Mouse (Mus musculus): ENCODE results near the gene Bcl7c.
A peak's percentile ranks its signal among the peaks of the same experiment; 100 is the strongest.
"Not testable (repeated sequence)": the region's sequence is repeated elsewhere in the genome, so short reads cannot be mapped to it uniquely, and the experiment has no call there.

The Bcl7c gene

GRCm38 (mm10) chr7:127716992-127717391, 8.3 kb upstream of the Bcl7c start:
- DNase-seq (ENCODE audit: low read depth, low spot score): no peak

GRCm38 (mm10) chr7:127714816-127715215, 6.1 kb upstream of the Bcl7c start:
- no peak for DNase-seq (ENCODE audit: low read depth, low spot score)

- peak; percentile 62 for DNase-seq (ENCODE audit: low read depth, low spot score)
Observed at GRCm38 (mm10) chr7:127712461-127713385, 4.0 kb upstream of the Bcl7c start, which contains the start of gene Ctf1. Gene Ctf1 (plus strand): TSS chr7:127712736.

GRCm38 (mm10) chr7:127711456-127711855, 2.7 kb upstream of the Bcl7c start:
- no peak for DNase-seq (ENCODE audit: low read depth, low spot score)

GRCm38 (mm10) chr7:127711031-127711430, 2.3 kb upstream of the Bcl7c start:
- no peak for DNase-seq (ENCODE audit: low read depth, low spot score)

- no peak for DNase-seq (ENCODE audit: low read depth, low spot score)
Observed at GRCm38 (mm10) chr7:127709261-127709979, 687 bp upstream of the Bcl7c start.

- DNase-seq (ENCODE audit: low read depth, low spot score): no peak
Observed at GRCm38 (mm10) chr7:127707957-127708206, 851 bp downstream of the Bcl7c start.

GRCm38 (mm10) chr7:127707045-127707956, 1.4 kb downstream of the Bcl7c start:
- DNase-seq (ENCODE audit: low read depth, low spot score): no peak

- no peak for DNase-seq (ENCODE audit: low read depth, low spot score)
Observed at GRCm38 (mm10) chr7:127705706-127706105, 3.0 kb downstream of the Bcl7c start.

GRCm38 (mm10) chr7:127704598-127704997, 4.1 kb downstream of the Bcl7c start:
- no peak for DNase-seq (ENCODE audit: low read depth, low spot score)

GRCm38 (mm10) chr7:127703561-127704178, 5.1 kb downstream of the Bcl7c start:
- no peak for DNase-seq (ENCODE audit: low read depth, low spot score)

GRCm38 (mm10) chr7:127700712-127701331, 7.9 kb downstream of the Bcl7c start:
- no peak for DNase-seq (ENCODE audit: low read depth, low spot score)

- DNase-seq (ENCODE audit: low read depth, low spot score): no peak
Observed at GRCm38 (mm10) chr7:127698986-127699385, 9.7 kb downstream of the Bcl7c start.

- DNase-seq (ENCODE audit: low read depth, low spot score): not testable (repeated sequence)
Observed at GRCm38 (mm10) chr7:127693730-127694129, 15.0 kb downstream of the Bcl7c start.

GRCm38 (mm10) chr7:127693290-127693689, 15.4 kb downstream of the Bcl7c start:
- no peak for DNase-seq (ENCODE audit: low read depth, low spot score)

GRCm38 (mm10) chr7:127691221-127691989, 17.3 kb downstream of the Bcl7c start:
- no peak for DNase-seq (ENCODE audit: low read depth, low spot score)

GRCm38 (mm10) chr7:127689626-127690280, 19.0 kb downstream of the Bcl7c start:
- DNase-seq (ENCODE audit: low read depth, low spot score): no peak

GRCm38 (mm10) chr7:127688935-127689334, 19.8 kb downstream of the Bcl7c start:
- DNase-seq (ENCODE audit: low read depth, low spot score): no peak

- no peak for DNase-seq (ENCODE audit: low read depth, low spot score)
Observed at GRCm38 (mm10) chr7:127686740-127687449, 21.8 kb downstream of the Bcl7c start.
